Mouse (Mus musculus) heart, postnatal 0 days (tissue): ENCODE measurements around the gene Ipo4. TPM values are rescaled to one million over a fixed set of nuclear protein-coding genes. Genes with fewer than 3 reads are reported as not detected.

Source experiments
- ATAC-seq: fragments of 200-750 bp; cut with Nextera tagmentation; 2 replicates; pipeline ENCODE4 v1.8.0; 2017; ENCODE audit warnings: low read depth, moderate number of reproducible peaks, moderate library complexity; ENCODE audit not compliant: insufficient read depth
- DNase-seq: peaks from one replicate; pipeline ENCODE4 v3.0.0-alpha.2; 2016; ENCODE audit warnings: low spot score
- H3K27ac ChIP-seq: fragments of 300-500 bp; sonication (generic); 2 replicates; pipeline ENCODE4 v1.5.1; 2014; ENCODE audit warnings: low read depth, mild to moderate bottlenecking
- H3K27me3 ChIP-seq: fragments of 300-500 bp; sonication (generic); 2 replicates; pipeline ENCODE4 v1.6.1; 2014; ENCODE audit warnings: low read length, mixed read lengths; ENCODE audit not compliant: control insufficient read depth, insufficient read depth
- H3K36me3 ChIP-seq: fragments of 300-500 bp; sonication (generic); replicated peaks from 2 replicates; pipeline ENCODE4 v1.6.1; 2014; ENCODE audit warnings: low read length, mixed read lengths; ENCODE audit not compliant: control insufficient read depth, insufficient read depth
- H3K4me1 ChIP-seq: fragments of 300-500 bp; sonication (generic); 2 replicates; pipeline ENCODE4 v1.6.1; 2014; ENCODE audit warnings: antibody characterized with exemption; ENCODE audit not compliant: control insufficient read depth, insufficient read depth
- H3K4me2 ChIP-seq: fragments of 300-500 bp; sonication (generic); 2 replicates; pipeline ENCODE4 v1.6.1; 2014; ENCODE audit warnings: low read depth, mild to moderate bottlenecking, low read length, moderate library complexity
- H3K4me3 ChIP-seq: fragments of 300-500 bp; sonication (generic); 2 replicates; pipeline ENCODE4 v1.5.1; 2014; ENCODE audit warnings: low read depth, low read length
- H3K9ac ChIP-seq: fragments of 300-500 bp; sonication (generic); replicated peaks from 2 replicates; pipeline ENCODE4 v1.6.1; 2014; ENCODE audit warnings: low read depth, low read length, mixed read lengths
- H3K9me3 ChIP-seq: fragments of 300-500 bp; sonication (generic); replicated peaks from 2 replicates; pipeline ENCODE4 v1.6.1; 2016; ENCODE audit warnings: low read length; ENCODE audit not compliant: control insufficient read depth
- CTCF ChIP-seq: IDR thresholded peaks from 2 replicates; pipeline ENCODE4 v1.5.1; 2016; ENCODE audit warnings: antibody characterized with exemption, control low read depth, low read depth
- EP300 ChIP-seq: IDR thresholded peaks from 2 replicates; pipeline ENCODE4 v1.6.1; 2016; ENCODE audit warnings: antibody characterized with exemption, low read depth
- WGBS: fragments of 180-500 bp; shearing (Covaris S2); extraction: QIAGEN DNeasy Blood & Tissue Kit; methylation state at CpG from one replicate; pipeline ENCODE4 v1.1.7; 2014; 5-methylcytosine and 5-hydroxymethylcytosine counted together
- polyA plus RNA-seq: library from polyadenylated mRNA; unstranded; fragments of >200 nt; fragmentation: Nextera tagmentation; extraction: Ambion mirVana; gene quantifications from 2 replicates; pipeline ENCODE4 v1.2.1, GENCODE M21; 2015
- total RNA-seq: library from RNA; depleted of rRNA; stranded (reverse); fragments of >200 nt; gene quantifications from 2 replicates; pipeline ENCODE4 v1.2.3, GENCODE M21; 2014; ENCODE audit warnings: low replicate concordance; rRNA removed

The Ipo4 gene
- total RNA-seq (34.9 and 49.8 TPM in 2 replicates), polyA plus RNA-seq (32.0 and 37.6 TPM in 2 replicates)

DNA sequence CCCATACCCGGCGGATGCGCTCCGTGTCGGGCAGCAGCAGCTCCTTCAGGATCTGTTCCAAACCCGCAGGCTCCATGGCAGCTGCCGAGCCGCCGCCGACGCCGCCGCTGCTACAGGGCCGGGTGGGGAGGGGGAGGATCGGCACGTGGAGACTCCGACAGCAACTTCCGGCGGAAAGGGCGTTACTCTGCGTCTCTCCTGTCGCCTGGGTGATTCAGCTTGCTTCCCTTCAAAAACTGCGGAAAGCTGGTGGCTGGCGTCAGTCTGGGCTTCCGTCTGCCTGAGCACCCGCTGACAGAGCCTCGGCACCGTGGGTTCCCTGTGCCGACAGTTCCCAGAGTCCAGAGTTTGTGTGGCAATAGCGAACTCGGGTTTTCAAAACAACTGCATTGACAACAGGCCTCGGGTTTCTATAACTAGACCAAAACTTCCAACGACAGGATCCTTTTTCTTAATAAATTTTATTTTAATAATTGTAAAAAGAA lies at the start of gene Ipo4:
TSS of gene Ipo4 (minus strand) at position 435 of the 485 bp plus-strand sequence.
- TF ChIP-seq EP300 (peak; percentile 79; the same call in 1 of the 2 replicates), CTCF (no peak)
- under 1% methylated on average over 33 of the region's 33 CpGs for WGBS

GRCm38 (mm10) chr14:55682118-55682493 lies 46.3 kb upstream of the Ipo4 start:
- no peaks in the 10 kb centered on the region for H3K4me1 ChIP-seq
- H3K27me3 ChIP-seq, result no peaks in the 10 kb centered on the region
- WGBS, result 12% methylated on average over 3 of the region's 3 CpGs
- peak overlapping the region; percentile 81; the same call in 1 of the 2 replicates for H3K9ac ChIP-seq
- H3K36me3 ChIP-seq, result peaks cover 31% of the 10 kb centered on the region
- no peaks in the 10 kb centered on the region for H3K9me3 ChIP-seq
- H3K4me2 ChIP-seq, result peak overlapping the region; percentile 86
- TF ChIP-seq EP300 (no peak), CTCF (no peak)
- peak overlapping the region; percentile 79 for H3K27ac ChIP-seq
- ATAC-seq (peak; percentile 7; the same call in 1 of the 2 replicates), DNase-seq (no peak)
- peak overlapping the region; percentile 73 for H3K4me3 ChIP-seq

More for the DNA sequence above, at the start of gene Ipo4:
- Histone ChIP-seq H3K36me3 (peaks cover 79% of the 10 kb centered on the region), H3K9ac (peak within 1 kb of the TSS; percentile 63), H3K4me3 (peak within 1 kb of the TSS; percentile 66), H3K27ac (peak within 1 kb of the TSS; percentile 56), H3K9me3 (no peaks in the 10 kb centered on the region), H3K4me1 (peaks cover 6% of the 10 kb centered on the region; the same call in 1 of the 2 replicates), H3K4me2 (peak within 1 kb of the TSS; percentile 96), H3K27me3 (no peaks in the 10 kb centered on the region)
- DNase-seq (peak; percentile 89), ATAC-seq (peak; percentile 89)

DNA sequence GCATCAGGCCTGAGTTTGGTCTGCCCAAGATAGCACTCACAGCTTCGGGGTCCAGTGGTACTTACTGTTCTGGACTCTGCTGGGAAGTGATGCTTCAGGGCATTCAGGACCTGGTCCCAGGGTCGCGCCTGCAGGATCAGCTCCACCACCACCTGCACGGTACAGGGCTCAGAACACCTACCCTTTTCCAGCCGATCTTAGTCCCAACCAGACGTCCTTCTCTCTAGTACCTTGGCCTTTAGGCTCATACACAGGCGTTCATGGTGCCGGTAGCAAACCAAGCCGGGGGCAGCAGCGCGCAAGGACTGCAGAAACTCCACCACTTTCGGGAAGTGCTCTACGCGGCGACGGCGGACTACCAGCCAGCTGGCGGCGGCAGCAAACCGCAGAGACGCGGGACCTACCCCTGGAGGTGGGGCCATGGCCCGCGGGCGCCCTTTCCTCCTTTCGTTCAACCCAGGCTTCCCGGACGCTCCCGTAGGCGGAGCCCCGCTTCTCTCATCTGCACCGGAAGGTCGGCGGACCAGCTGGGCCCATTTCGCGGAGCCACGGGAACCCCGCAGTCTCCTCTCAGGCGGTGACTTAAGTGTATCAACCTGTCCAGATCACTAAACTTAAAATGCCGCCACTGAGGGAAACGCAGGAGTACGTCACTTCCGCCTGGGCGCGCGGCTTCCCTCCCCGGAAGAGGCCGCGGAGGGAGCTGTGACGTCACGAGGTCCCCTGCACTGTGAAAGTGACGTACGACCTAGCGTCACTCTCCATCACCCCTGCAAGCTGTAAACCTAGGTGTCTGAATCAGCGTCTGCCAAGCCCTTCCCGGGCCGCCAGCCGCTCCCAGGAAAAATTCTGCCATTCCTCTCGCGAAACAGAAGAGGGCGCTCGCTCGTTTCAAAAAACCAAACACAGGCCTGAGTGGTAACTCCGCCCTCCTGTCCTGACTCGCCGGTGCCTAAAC lies 45.7 kb upstream of the Ipo4 start, which contains the start of gene Tinf2:
TSS of gene Tinf2 (minus strand) at position 661 of the 958 bp plus-strand sequence.
- Histone ChIP-seq H3K9me3 (no peaks in the 10 kb centered on the region), H3K27ac (peak within 1 kb of the TSS; percentile 79), H3K27me3 (no peaks in the 10 kb centered on the region), H3K4me1 (no peaks in the 10 kb centered on the region), H3K36me3 (peaks cover 38% of the 10 kb centered on the region), H3K9ac (peak within 1 kb of the TSS; percentile 81), H3K4me2 (peak within 1 kb of the TSS; percentile 86), H3K4me3 (peak within 1 kb of the TSS; percentile 73)
- under 1% methylated on average over 66 of the region's 66 CpGs for WGBS
- peak; percentile 97 for ATAC-seq
- TF ChIP-seq CTCF, result peak; percentile 75
- TF ChIP-seq EP300, result peak; percentile 73; the same call in 1 of the 2 replicates
- peak; percentile 91 for DNase-seq

GRCm38 (mm10) chr14:55677615-55678014 lies 41.9 kb upstream of the Ipo4 start:
- 75% methylated on average over 4 of the region's 4 CpGs for WGBS
- ATAC-seq (no peak), DNase-seq (no peak)
- TF ChIP-seq EP300 (no peak), CTCF (no peak)
- no peak overlapping the region for H3K4me2 ChIP-seq
- no peak overlapping the region for H3K4me3 ChIP-seq
- no peaks in the 10 kb centered on the region for H3K27me3 ChIP-seq
- peaks cover 5% of the 10 kb centered on the region; the same call in 1 of the 2 replicates for H3K4me1 ChIP-seq
- H3K27ac ChIP-seq, result no peak overlapping the region
- H3K9ac ChIP-seq, result no peak overlapping the region
- no peaks in the 10 kb centered on the region for H3K9me3 ChIP-seq
- peaks cover 52% of the 10 kb centered on the region for H3K36me3 ChIP-seq

- Histone ChIP-seq H3K9ac (peak overlapping the region; percentile 90; the same call in 1 of the 2 replicates), H3K4me3 (peak overlapping the region; percentile 89), H3K4me1 (peaks cover 18% of the 10 kb centered on the region), H3K27me3 (no peaks in the 10 kb centered on the region), H3K27ac (peak overlapping the region; percentile 73), H3K4me2 (peak overlapping the region; percentile 88), H3K9me3 (no peaks in the 10 kb centered on the region), H3K36me3 (peaks cover 33% of the 10 kb centered on the region)
- DNase-seq, result no peak
- no peak for ATAC-seq
- TF ChIP-seq EP300 (no peak), CTCF (no peak)
- 69% methylated on average over 7 of the region's 7 CpGs for WGBS
These were observed 36.9 kb upstream of the Ipo4 start for GRCm38 (mm10) chr14:55672741-55673060.
